Comparison of ENCODE assay signal across 14 mouse cellular contexts in the genomic region with DNA sequence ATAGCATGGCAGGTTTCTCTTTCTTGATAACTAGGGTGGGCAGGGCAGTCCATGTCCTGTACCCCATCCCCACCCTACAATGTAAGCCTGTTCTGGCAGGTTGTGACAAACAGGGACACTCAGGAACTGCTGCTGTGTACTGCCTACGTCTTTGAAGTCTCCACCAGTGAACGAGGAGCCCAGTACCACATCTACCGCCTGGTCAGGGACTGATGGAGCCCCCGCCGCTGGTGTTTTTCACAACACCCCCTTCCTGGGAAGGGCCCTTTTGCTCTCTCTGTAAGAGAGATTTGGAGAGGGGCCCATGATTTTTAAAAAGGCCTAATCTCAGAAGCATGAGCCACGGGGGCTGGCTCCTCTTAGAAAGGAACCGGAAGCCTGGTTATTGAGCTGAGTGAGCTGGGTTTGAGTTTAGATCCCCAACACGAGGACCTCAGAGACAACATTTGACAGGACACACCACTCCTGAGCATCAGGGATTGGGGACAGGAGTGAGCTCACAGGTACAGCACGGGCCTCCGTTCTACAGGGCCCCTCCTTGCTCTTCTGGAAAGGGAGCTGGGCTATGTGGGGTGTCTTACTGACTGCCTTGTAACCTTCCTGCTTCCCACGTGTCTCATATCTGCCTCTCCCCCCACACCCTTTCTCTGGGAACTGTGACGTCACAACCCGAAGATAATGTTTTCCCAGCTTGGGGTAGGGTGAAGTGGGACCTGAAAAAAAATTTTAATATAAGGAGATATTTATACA. TPM values are rescaled to one million over a fixed set of nuclear protein-coding genes. Genes with fewer than 3 reads are reported as not detected.
A peak's percentile ranks its signal among the peaks of the same experiment; 100 is the strongest.
DNase-seq lines count a peak whose midpoint lies in the region; ATAC-seq lines count a peak whose summit lies in the region.
"Had no signal": no experiment of that assay in that cellular context is flagged by ENCODE, and none has a peak within 500 bp of the region (broad histone marks: within the 10 kb centered on the region; RNA-seq: fewer than 3 reads in every experiment).

No protein-coding gene starts in this region.

- DNase-seq in heart, postnatal 10 days = no peak
- peak; percentile 89 for DNase-seq in midbrain, embryonic 11.5 days (ENCODE audit: low spot score, missing footprints)
- no peak for DNase-seq in lung, postnatal 36 days

- H3K27me3 ChIP-seq in heart, embryonic 13.5 days (replicated peaks) = peaks cover 13% of the 10 kb centered on the region
- H3K27me3 ChIP-seq in midbrain, embryonic 11.5 days (ENCODE audit: control insufficient read depth, insufficient read depth, low read length) = peaks cover 5% of the 10 kb centered on the region
- H3K27me3 ChIP-seq in midbrain, embryonic 15.5 days (replicated peaks) = 0 out of 2 replicates have a peak, but pooled peaks cover 14% of the 10 kb centered on the region
- no peaks in the 10 kb centered on the region for H3K27me3 ChIP-seq in embryonic facial prominence, embryonic 13.5 days
- H3K27me3 ChIP-seq in limb, embryonic 12.5 days = peaks cover 9% of the 10 kb centered on the region; the same call in 1 of the 2 replicates

- H3K4me3 ChIP-seq in heart, embryonic 13.5 days = no peak overlapping the region
- H3K4me3 ChIP-seq in midbrain, embryonic 11.5 days (ENCODE audit: low read depth, low read length) = no peak overlapping the region
- H3K4me3 ChIP-seq in midbrain, embryonic 15.5 days = no peak overlapping the region
- no peak overlapping the region for H3K4me3 ChIP-seq in embryonic facial prominence, embryonic 13.5 days
- H3K4me3 ChIP-seq in limb, embryonic 12.5 days (replicated peaks) = no peak overlapping the region
- H3K4me3 ChIP-seq: kidney, embryonic 15.5 days had no signal

- H3K9ac ChIP-seq in heart, embryonic 13.5 days = peak overlapping the region; percentile 56
- no peak overlapping the region for H3K9ac ChIP-seq in midbrain, embryonic 11.5 days (ENCODE audit: low read length)
- no peak overlapping the region for H3K9ac ChIP-seq in midbrain, embryonic 15.5 days
- H3K9ac ChIP-seq in embryonic facial prominence, embryonic 13.5 days = 0 out of 2 replicates have a peak overlapping the region, but pooled peaks have one; percentile 36
- H3K9ac ChIP-seq in limb, embryonic 12.5 days (replicated peaks) = peak overlapping the region; percentile 1; the same call in 1 of the 2 replicates
- H3K9ac ChIP-seq: kidney, embryonic 15.5 days had no signal

- WGBS in heart, embryonic 13.5 days = 53% methylated on average over 13 of the region's 13 CpGs
- WGBS in midbrain, embryonic 11.5 days = 73% methylated on average over 13 of the region's 13 CpGs
- WGBS in midbrain, embryonic 15.5 days = 71% methylated on average over 13 of the region's 13 CpGs
- WGBS in embryonic facial prominence, embryonic 13.5 days = 69% methylated on average over 13 of the region's 13 CpGs
- WGBS in limb, embryonic 12.5 days = 59% methylated on average over 13 of the region's 13 CpGs

- no peak for ATAC-seq in heart, embryonic 13.5 days (ENCODE audit: extremely low read depth, insufficient number of reproducible peaks, low FRiP score, low TSS enrichment)
- no peak for ATAC-seq in midbrain, embryonic 11.5 days (ENCODE audit: low FRiP score)
- ATAC-seq in midbrain, embryonic 15.5 days (replicated peaks) = no peak
- no peak for ATAC-seq in embryonic facial prominence, embryonic 13.5 days (ENCODE audit: insufficient number of reproducible peaks, insufficient read depth, low FRiP score, low TSS enrichment, low read depth)
- no peak for ATAC-seq in limb, embryonic 12.5 days (ENCODE audit: insufficient number of reproducible peaks, insufficient read depth, low FRiP score, low TSS enrichment, low read depth)
- ATAC-seq in activated CD4-positive, CD25-positive, alpha-beta regulatory T cell, adult 4 months = no peak
- ATAC-seq: lung, postnatal 0 days had no signal

- H3K27ac ChIP-seq in heart, embryonic 13.5 days (replicated peaks) = no peak overlapping the region
- H3K27ac ChIP-seq in midbrain, embryonic 11.5 days (ENCODE audit: low read depth, low read length) = no peak overlapping the region
- H3K27ac ChIP-seq in midbrain, embryonic 15.5 days = no peak overlapping the region
- H3K27ac ChIP-seq in embryonic facial prominence, embryonic 13.5 days = no peak overlapping the region
- no peak overlapping the region for H3K27ac ChIP-seq in limb, embryonic 12.5 days

- peaks cover 46% of the 10 kb centered on the region for H3K4me1 ChIP-seq in heart, embryonic 13.5 days
- H3K4me1 ChIP-seq in midbrain, embryonic 11.5 days (ENCODE audit: control insufficient read depth, insufficient read depth, low read length) = peaks cover 29% of the 10 kb centered on the region
- peaks cover 16% of the 10 kb centered on the region for H3K4me1 ChIP-seq in midbrain, embryonic 15.5 days
- peaks cover 38% of the 10 kb centered on the region for H3K4me1 ChIP-seq in embryonic facial prominence, embryonic 13.5 days
- H3K4me1 ChIP-seq in limb, embryonic 12.5 days (replicated peaks) = peaks cover 41% of the 10 kb centered on the region

- H3K36me3 ChIP-seq in heart, embryonic 13.5 days = peaks cover 57% of the 10 kb centered on the region
- peaks cover 40% of the 10 kb centered on the region for H3K36me3 ChIP-seq in midbrain, embryonic 11.5 days (ENCODE audit: control insufficient read depth, insufficient read depth, low read length)
- H3K36me3 ChIP-seq in midbrain, embryonic 15.5 days (replicated peaks) = no peaks in the 10 kb centered on the region
- peaks cover 54% of the 10 kb centered on the region for H3K36me3 ChIP-seq in embryonic facial prominence, embryonic 13.5 days
- H3K36me3 ChIP-seq in limb, embryonic 12.5 days = peaks cover 58% of the 10 kb centered on the region

- no peaks in the 10 kb centered on the region for H3K9me3 ChIP-seq in heart, embryonic 13.5 days
- no peaks in the 10 kb centered on the region for H3K9me3 ChIP-seq in midbrain, embryonic 11.5 days (ENCODE audit: control insufficient read depth, low read length)
- no peaks in the 10 kb centered on the region for H3K9me3 ChIP-seq in midbrain, embryonic 15.5 days
- H3K9me3 ChIP-seq in embryonic facial prominence, embryonic 13.5 days = no peaks in the 10 kb centered on the region
- H3K9me3 ChIP-seq in limb, embryonic 12.5 days = no peaks in the 10 kb centered on the region
- H3K9me3 ChIP-seq: kidney, embryonic 15.5 days had no signal

- intact Hi-C loops in heart, postnatal 10 days (cut with DNase I) = no loop called here

- H3K4me2 ChIP-seq in heart, embryonic 13.5 days = no peak overlapping the region
- H3K4me2 ChIP-seq in midbrain, embryonic 11.5 days = no peak overlapping the region
- no peak overlapping the region for H3K4me2 ChIP-seq in midbrain, embryonic 15.5 days
- H3K4me2 ChIP-seq in embryonic facial prominence, embryonic 13.5 days = no peak overlapping the region
- H3K4me2 ChIP-seq in limb, embryonic 12.5 days = no peak overlapping the region

RNA-seq across cellular contexts. Expression of a gene that starts 6.0 kb away (rescaled TPM):
- 1.7 and 2.4 TPM in 2 replicates for polyA plus RNA-seq in heart, embryonic 13.5 days (2015; fragmentation: Nextera tagmentation; extraction: Ambion mirVana)
- total RNA-seq in heart, postnatal 10 days (2021) = 1 to 10 TPM; 3.0 to 4.0 TPM
- 0.81 and 0.97 TPM in 2 replicates for polyA plus RNA-seq in midbrain, embryonic 11.5 days (2014; fragmentation: Nextera tagmentation; extraction: Ambion mirVana)
- polyA plus RNA-seq in midbrain, embryonic 15.5 days (2015; fragmentation: Nextera tagmentation; extraction: Ambion mirVana) = 1.3 and 1.7 TPM in 2 replicates
- polyA plus RNA-seq in embryonic facial prominence, embryonic 13.5 days (2015; fragmentation: Nextera tagmentation; extraction: Ambion mirVana) = 1.6 and 2.8 TPM in 2 replicates
- 1.6 TPM in 2 replicates for polyA plus RNA-seq in limb, embryonic 12.5 days (2016; fragmentation: Nextera tagmentation; extraction: Ambion mirVana)
- 100 to 1,000 TPM; 420 to 495 TPM for polyA plus RNA-seq in activated CD4-positive, CD25-positive, alpha-beta regulatory T cell, adult 4 months (2017; shearing (Covaris generic))

RNA-seq across cellular contexts. Expression of a gene that starts 8.0 kb away (rescaled TPM):
- 0.27 and 0.41 TPM in 2 replicates for polyA plus RNA-seq in heart, embryonic 13.5 days (2015; fragmentation: Nextera tagmentation; extraction: Ambion mirVana)
- not detected for total RNA-seq in heart, postnatal 10 days (2021)
- not detected in 2 replicates for polyA plus RNA-seq in midbrain, embryonic 11.5 days (2014; fragmentation: Nextera tagmentation; extraction: Ambion mirVana)
- polyA plus RNA-seq in midbrain, embryonic 15.5 days (2015; fragmentation: Nextera tagmentation; extraction: Ambion mirVana) = 0.50 and 0.91 TPM in 2 replicates
- 0.17 and 0.29 TPM in 2 replicates for polyA plus RNA-seq in embryonic facial prominence, embryonic 13.5 days (2015; fragmentation: Nextera tagmentation; extraction: Ambion mirVana)
- polyA plus RNA-seq in limb, embryonic 12.5 days (2016; fragmentation: Nextera tagmentation; extraction: Ambion mirVana) = 0.18 and 0.42 TPM in 2 replicates
- not detected for polyA plus RNA-seq in activated CD4-positive, CD25-positive, alpha-beta regulatory T cell, adult 4 months (2017; shearing (Covaris generic))
- total RNA-seq: adrenal gland, adult 18-20 months; heart, adult 18-20 months; neutrophil, adult 5-6 weeks had no signal
- polyA plus RNA-seq: lung, postnatal 0 days; small intestine, adult 2 months had no signal

RNA-seq across cellular contexts. Expression of a gene that starts 17.3 kb away (rescaled TPM):
- 127 and 139 TPM in 2 replicates for polyA plus RNA-seq in heart, embryonic 13.5 days (2015; fragmentation: Nextera tagmentation; extraction: Ambion mirVana)
- total RNA-seq in heart, postnatal 10 days (2021) = 10 to 100 TPM; 27.5 to 32.3 TPM
- polyA plus RNA-seq in midbrain, embryonic 11.5 days (2014; fragmentation: Nextera tagmentation; extraction: Ambion mirVana) = 241 and 253 TPM in 2 replicates
- 45.7 and 55.8 TPM in 2 replicates for polyA plus RNA-seq in midbrain, embryonic 15.5 days (2015; fragmentation: Nextera tagmentation; extraction: Ambion mirVana)
- polyA plus RNA-seq in embryonic facial prominence, embryonic 13.5 days (2015; fragmentation: Nextera tagmentation; extraction: Ambion mirVana) = 221 and 233 TPM in 2 replicates
- polyA plus RNA-seq in limb, embryonic 12.5 days (2016; fragmentation: Nextera tagmentation; extraction: Ambion mirVana) = 316 and 326 TPM in 2 replicates
- polyA plus RNA-seq in activated CD4-positive, CD25-positive, alpha-beta regulatory T cell, adult 4 months (2017; shearing (Covaris generic)) = 1 to 10 TPM; 1.5 to 2.8 TPM
- total RNA-seq: neutrophil, adult 5-6 weeks had no signal

RNA-seq across cellular contexts. Expression of a gene that starts 20.9 kb away (rescaled TPM):
- 1.5 and 1.7 TPM in 2 replicates for polyA plus RNA-seq in heart, embryonic 13.5 days (2015; fragmentation: Nextera tagmentation; extraction: Ambion mirVana)
- total RNA-seq in heart, postnatal 10 days (2021) = not detected
- 0.81 and 1.2 TPM in 2 replicates for polyA plus RNA-seq in midbrain, embryonic 11.5 days (2014; fragmentation: Nextera tagmentation; extraction: Ambion mirVana)
- 4.0 and 5.8 TPM in 2 replicates for polyA plus RNA-seq in midbrain, embryonic 15.5 days (2015; fragmentation: Nextera tagmentation; extraction: Ambion mirVana)
- polyA plus RNA-seq in embryonic facial prominence, embryonic 13.5 days (2015; fragmentation: Nextera tagmentation; extraction: Ambion mirVana) = 2.3 and 3.0 TPM in 2 replicates
- polyA plus RNA-seq in limb, embryonic 12.5 days (2016; fragmentation: Nextera tagmentation; extraction: Ambion mirVana) = 0.80 and 1.2 TPM in 2 replicates
- 10 to 100 TPM; 20.6 to 24.7 TPM for polyA plus RNA-seq in activated CD4-positive, CD25-positive, alpha-beta regulatory T cell, adult 4 months (2017; shearing (Covaris generic))
- total RNA-seq: adrenal gland, adult 18-20 months; heart, adult 18-20 months had no signal

RNA-seq across cellular contexts. Expression of a gene that starts 28.2 kb away (rescaled TPM):
- 0.51 and 0.74 TPM in 2 replicates for polyA plus RNA-seq in heart, embryonic 13.5 days (2015; fragmentation: Nextera tagmentation; extraction: Ambion mirVana)
- not detected for total RNA-seq in heart, postnatal 10 days (2021)
- polyA plus RNA-seq in midbrain, embryonic 11.5 days (2014; fragmentation: Nextera tagmentation; extraction: Ambion mirVana) = 0.52 and 0.86 TPM in 2 replicates
- polyA plus RNA-seq in midbrain, embryonic 15.5 days (2015; fragmentation: Nextera tagmentation; extraction: Ambion mirVana) = 0.63 and 0.84 TPM in 2 replicates
- 0.53 and 1.2 TPM in 2 replicates for polyA plus RNA-seq in embryonic facial prominence, embryonic 13.5 days (2015; fragmentation: Nextera tagmentation; extraction: Ambion mirVana)
- polyA plus RNA-seq in limb, embryonic 12.5 days (2016; fragmentation: Nextera tagmentation; extraction: Ambion mirVana) = 1.0 and 1.7 TPM in 2 replicates
- under 1 TPM; 0.24 to 0.34 TPM for polyA plus RNA-seq in activated CD4-positive, CD25-positive, alpha-beta regulatory T cell, adult 4 months (2017; shearing (Covaris generic))
- polyA plus RNA-seq: small intestine, adult 2 months had no signal

Comparison
In these comparisons a context has a peak if more than half of its experiments do, and no peak if none do; other contexts are left out.
1. H3K9ac ChIP-seq: peak in heart, embryonic 13.5 days (single experiment), embryonic facial prominence, embryonic 13.5 days (single experiment) and limb, embryonic 12.5 days (single experiment); none in midbrain, embryonic 11.5 days (single experiment) and midbrain, embryonic 15.5 days (single experiment).
2. RNA of a gene that starts 6.0 kb away (polyA plus RNA-seq): 420 to 495 TPM in activated CD4-positive, CD25-positive, alpha-beta regulatory T cell, adult 4 months; 1.6 to 2.8 TPM in embryonic facial prominence, embryonic 13.5 days, 1.7 to 2.4 TPM in heart, embryonic 13.5 days, 1.3 to 1.7 TPM in midbrain, embryonic 15.5 days, 1.6 TPM in limb, embryonic 12.5 days and 0.81 to 0.97 TPM in midbrain, embryonic 11.5 days; every median in the first group is over 100 times any median in the second.
3. RNA of a gene that starts 17.3 kb away (polyA plus RNA-seq): 316 to 326 TPM in limb, embryonic 12.5 days, 241 to 253 TPM in midbrain, embryonic 11.5 days, 221 to 233 TPM in embryonic facial prominence, embryonic 13.5 days, 127 to 139 TPM in heart, embryonic 13.5 days and 45.7 to 55.8 TPM in midbrain, embryonic 15.5 days; 1.5 to 2.8 TPM in activated CD4-positive, CD25-positive, alpha-beta regulatory T cell, adult 4 months; every median in the first group is over 10 times any median in the second.